Mouse (Mus musculus) embryonic fibroblast, embryonic 13.5 days (primary cell): ENCODE measurements around the gene Hoxc4. TPM values are rescaled to one million over a fixed set of nuclear protein-coding genes. Genes with fewer than 3 reads are reported as not detected.

ENCODE experiments used
- H3K27ac ChIP-seq: 2 replicates; pipeline ENCODE4 v1.5.1; 2012; ENCODE audit warnings: low read length, control low read depth, inconsistent platforms; ENCODE audit not compliant: insufficient read depth
- H3K4me1 ChIP-seq: 2 replicates; pipeline ENCODE4 v1.6.1; 2011; ENCODE audit warnings: low read length; ENCODE audit not compliant: control insufficient read depth, insufficient read depth
- H3K4me3 ChIP-seq: 2 replicates; pipeline ENCODE4 v1.5.1; 2011; ENCODE audit warnings: mild to moderate bottlenecking, control low read depth, low read length; ENCODE audit not compliant: insufficient read depth
- CTCF ChIP-seq: IDR thresholded peaks from 2 replicates; pipeline ENCODE4 v1.5.1; 2011; ENCODE audit warnings: mild to moderate bottlenecking, control low read depth, low read length, moderate library complexity, borderline replicate concordance; ENCODE audit not compliant: insufficient read depth
- POLR2A ChIP-seq: IDR thresholded peaks from 2 replicates; pipeline ENCODE4 v1.6.1; 2011; ENCODE audit warnings: low read depth, mild to moderate bottlenecking, control low read depth, low read length, moderate library complexity
- polyA plus RNA-seq: library from polyadenylated mRNA; stranded (reverse); fragments of >200 nt; gene quantifications from 2 replicates; pipeline ENCODE4 v1.2.4, GENCODE M21; 2011; ENCODE audit warnings: low read depth; ENCODE audit not compliant: missing spikeins, insufficient read length

The Hoxc4 gene
- polyA plus RNA-seq, 1 experiment = 12.6 TPM

DNA sequence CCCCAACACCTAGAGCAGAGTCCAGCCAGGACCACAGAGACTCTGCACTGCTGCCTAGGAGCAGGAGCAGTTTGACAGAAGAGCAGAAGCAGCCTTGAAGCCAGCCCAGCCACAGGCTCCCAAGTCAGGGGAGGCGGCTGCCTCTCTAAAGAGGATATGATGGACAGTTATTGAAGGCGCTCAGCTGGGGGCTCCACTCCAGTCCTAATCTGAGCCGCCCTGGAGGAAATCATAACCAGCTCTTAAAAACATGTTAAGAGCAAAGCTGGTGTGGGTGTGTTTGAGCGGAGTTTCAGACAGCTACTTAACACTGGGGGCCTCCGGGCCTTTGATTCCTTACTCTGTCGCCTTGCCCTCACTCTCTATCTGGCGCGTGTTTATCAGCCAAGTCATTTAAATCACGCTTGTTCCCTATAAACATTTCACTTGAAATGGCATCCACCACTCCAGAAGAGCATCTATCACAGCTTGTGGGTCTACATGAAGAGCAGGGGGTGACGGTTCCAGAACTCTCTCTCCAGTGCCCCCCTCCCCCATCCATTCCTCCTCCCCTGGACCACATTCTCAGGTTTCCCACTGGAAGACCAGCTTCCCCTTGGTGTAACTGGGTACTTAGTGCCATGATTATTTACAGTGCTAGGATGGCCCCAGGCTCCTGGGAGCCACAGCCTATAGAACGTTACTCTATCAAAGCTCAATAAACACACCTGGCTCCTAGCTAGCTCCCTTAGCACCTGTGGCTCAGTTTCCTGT lies 56.1 kb downstream of the Hoxc4 start:
- no peak for TF ChIP-seq POLR2A
- H3K27ac ChIP-seq = no peak overlapping the region
- H3K4me3 ChIP-seq = no peak overlapping the region
- no peaks in the 10 kb centered on the region for H3K4me1 ChIP-seq

DNA sequence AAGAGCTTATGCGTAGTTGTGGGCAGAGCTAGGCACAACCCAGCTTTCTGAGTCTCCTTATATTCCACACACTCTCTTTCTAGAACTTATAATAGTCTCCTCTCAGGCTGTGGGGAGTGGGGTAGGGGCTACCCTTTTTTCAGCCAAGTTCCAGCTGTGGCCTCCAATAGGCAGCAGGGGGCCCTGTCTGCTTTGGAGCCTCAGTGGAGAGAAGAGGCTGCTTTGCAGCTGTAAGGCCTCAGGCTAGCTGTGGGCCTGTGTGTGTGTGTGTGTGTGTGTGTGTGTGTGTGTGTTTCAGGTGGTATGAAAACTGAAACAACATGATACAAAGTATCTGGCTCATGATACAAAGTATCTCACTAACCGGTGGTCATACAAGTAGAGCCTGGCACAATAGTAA lies 58.9 kb downstream of the Hoxc4 start:
- no peaks in the 10 kb centered on the region for H3K4me1 ChIP-seq
- H3K27ac ChIP-seq = no peak overlapping the region
- no peak overlapping the region for H3K4me3 ChIP-seq
- TF ChIP-seq POLR2A = no peak
- no peak for TF ChIP-seq CTCF

DNA sequence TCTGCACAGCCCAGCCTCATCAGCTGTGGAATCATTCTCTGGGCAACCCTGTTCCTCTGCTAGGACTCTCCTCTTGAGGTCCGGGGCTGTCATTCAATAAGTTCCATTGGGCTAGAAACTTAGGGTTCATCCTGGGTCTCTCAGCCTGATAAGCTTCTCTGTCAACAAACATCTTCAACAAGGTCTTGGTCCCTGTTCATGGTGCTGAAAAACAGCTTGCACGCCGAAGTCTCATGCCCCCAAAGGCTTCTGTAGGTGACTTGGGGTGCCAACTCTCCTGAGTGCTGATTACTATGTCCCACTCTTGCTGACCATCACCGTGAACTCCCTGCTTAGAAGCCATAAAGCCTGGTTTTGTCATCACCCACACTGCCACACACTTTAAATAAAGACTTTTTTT lies 63.9 kb downstream of the Hoxc4 start:
- no peak overlapping the region for H3K27ac ChIP-seq
- H3K4me3 ChIP-seq = no peak overlapping the region
- 0 out of 2 replicates have a peak, but pooled peaks cover 5% of the 10 kb centered on the region for H3K4me1 ChIP-seq
- TF ChIP-seq POLR2A (no peak), CTCF (no peak)

DNA sequence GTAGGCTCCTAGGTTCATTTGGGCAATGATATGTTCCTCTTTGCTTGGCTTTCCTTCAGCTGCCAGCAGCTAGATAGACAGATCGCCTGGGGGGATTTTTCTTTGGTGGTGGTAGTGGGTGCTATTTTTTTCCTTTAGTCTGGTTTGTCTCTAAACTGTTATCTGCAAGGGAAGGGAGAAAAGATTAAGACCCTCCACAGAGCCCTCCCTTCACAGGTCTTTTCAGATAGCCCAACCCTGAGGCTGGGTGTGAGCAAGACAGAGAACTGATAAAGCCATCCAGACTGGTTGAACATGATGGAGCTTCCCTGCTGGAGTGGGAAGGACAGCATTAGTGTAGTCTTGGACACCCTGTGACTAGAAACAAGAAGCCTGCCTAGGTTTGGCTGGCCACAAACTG lies 64.9 kb downstream of the Hoxc4 start:
- Histone ChIP-seq H3K4me1 (0 out of 2 replicates have a peak, but pooled peaks cover 5% of the 10 kb centered on the region), H3K27ac (no peak overlapping the region), H3K4me3 (no peak overlapping the region)
- TF ChIP-seq POLR2A (no peak), CTCF (no peak)

DNA sequence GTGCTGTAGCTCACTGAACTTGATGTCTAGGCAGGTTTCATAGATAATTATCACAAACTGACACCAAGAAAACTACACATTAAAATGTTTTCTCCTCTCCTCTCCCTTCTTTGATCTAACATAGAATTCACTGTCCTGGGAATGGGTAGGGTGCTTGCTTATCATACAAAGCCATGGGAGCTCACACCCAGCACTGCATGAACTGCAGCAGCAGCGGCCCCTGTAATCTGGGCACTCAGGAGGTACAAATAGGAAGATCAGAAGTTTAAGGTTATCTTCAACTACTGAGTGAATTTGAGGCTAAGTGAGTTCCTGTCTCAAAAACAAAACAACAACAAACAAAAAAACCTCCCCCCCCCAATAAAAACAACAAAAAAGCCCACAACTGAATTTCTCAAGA lies 66.2 kb downstream of the Hoxc4 start:
- H3K4me3 ChIP-seq = no peak overlapping the region
- no peak overlapping the region for H3K27ac ChIP-seq
- no peak for TF ChIP-seq CTCF
- no peak for TF ChIP-seq POLR2A
- H3K4me1 ChIP-seq = peaks cover 9% of the 10 kb centered on the region; the same call in 1 of the 2 replicates

DNA sequence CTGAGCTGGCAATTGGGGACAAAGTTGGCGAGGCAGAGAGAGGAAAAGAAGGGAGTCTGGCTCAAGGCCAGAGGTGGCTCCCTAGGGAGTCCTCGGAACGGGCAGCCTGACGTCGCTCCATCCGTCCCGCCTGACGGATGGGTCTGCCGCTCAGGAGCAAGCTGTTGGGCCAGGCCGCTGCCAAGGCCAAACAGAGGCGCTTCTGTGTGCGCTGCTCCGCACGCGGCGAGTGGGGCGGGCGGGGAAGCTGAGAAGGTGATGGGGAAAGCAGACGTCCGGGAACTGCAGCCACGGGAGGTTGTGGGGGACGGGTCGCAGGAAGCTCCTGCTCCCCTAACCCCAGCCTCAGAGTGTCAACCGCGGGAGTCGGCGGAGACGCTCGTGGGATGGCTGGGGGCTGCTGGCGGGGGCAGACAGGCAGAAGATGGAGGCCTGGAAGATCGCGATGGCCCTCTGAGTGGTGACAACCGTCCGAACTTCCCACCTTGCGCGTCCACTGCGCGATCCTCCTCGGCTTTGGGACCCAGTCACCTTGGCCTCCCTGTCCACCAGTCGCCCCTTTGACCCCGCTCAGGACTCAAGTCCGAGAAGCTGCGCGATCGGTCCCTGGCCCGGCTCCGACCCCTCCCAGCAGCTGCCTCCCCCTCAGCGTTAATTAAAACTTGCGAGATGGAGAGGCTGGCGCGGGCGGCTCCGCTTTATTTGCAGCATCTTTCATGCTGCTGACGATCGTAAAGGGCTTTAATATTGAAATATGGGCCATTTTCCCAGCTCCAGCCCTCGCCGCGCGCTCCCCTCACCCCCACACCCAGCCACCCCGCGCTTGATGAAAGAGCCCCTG lies 67.3 kb downstream of the Hoxc4 start:
- peaks cover 9% of the 10 kb centered on the region; the same call in 1 of the 2 replicates for H3K4me1 ChIP-seq
- no peak overlapping the region for H3K27ac ChIP-seq
- no peak overlapping the region for H3K4me3 ChIP-seq
- TF ChIP-seq CTCF (no peak), POLR2A (no peak)

Other genes with a start within 250 kb of the Hoxc4 start
- gene Hoxc13, start 97.8 kb upstream of the Hoxc4 start, polyA plus RNA-seq = 0.21 TPM in 1 of 2 replicates, not detected in the other
- gene Hoxc12, start 82.2 kb upstream of the Hoxc4 start, polyA plus RNA-seq = not detected in 2 replicates
- gene Hoxc11, start 64.5 kb upstream of the Hoxc4 start, polyA plus RNA-seq = 0.40 and 1.2 TPM in 2 replicates
- gene Hoxc10, start 52.1 kb upstream of the Hoxc4 start, polyA plus RNA-seq = 7.3 and 16.6 TPM in 2 replicates
- gene Hoxc5, start 51.5 kb upstream of the Hoxc4 start, polyA plus RNA-seq = 7.6 and 11.0 TPM in 2 replicates
- 4.9 and 6.2 TPM in 2 replicates for gene Hoxc9, start 42.5 kb upstream of the Hoxc4 start, polyA plus RNA-seq
- gene Hoxc8, start 28.3 kb upstream of the Hoxc4 start, polyA plus RNA-seq = 28.5 and 45.5 TPM in 2 replicates
- gene Hoxc6, start 20.7 kb upstream of the Hoxc4 start, polyA plus RNA-seq = 42.6 and 61.8 TPM in 2 replicates
- 10.4 and 11.0 TPM in 2 replicates for gene Smug1, start 148.2 kb downstream of the Hoxc4 start, polyA plus RNA-seq
- 132 and 172 TPM in 2 replicates for gene Cbx5, start 220.9 kb downstream of the Hoxc4 start, polyA plus RNA-seq
- gene Hnrnpa1, start 221.5 kb downstream of the Hoxc4 start, polyA plus RNA-seq = 509 and 719 TPM in 2 replicates
- gene Nfe2, start 239.5 kb downstream of the Hoxc4 start, polyA plus RNA-seq = not detected in 2 replicates